Mouse (Mus musculus) heart, embryonic 13.5 days (tissue): ENCODE data around the gene Cldn2. TPM values are rescaled to one million over a fixed set of nuclear protein-coding genes. Genes with fewer than 3 reads are reported as not detected.

Experiments
- ATAC-seq: fragments of 200-750 bp; cut with Nextera tagmentation; 2 replicates; pipeline ENCODE4 v1.8.0; 2017; ENCODE audit warnings: moderate TSS enrichment; ENCODE audit not compliant: insufficient number of reproducible peaks, low FRiP score, low TSS enrichment; ENCODE audit errors: extremely low read depth
- H3K27ac ChIP-seq: fragments of 300-500 bp; sonication (generic); replicated peaks from 2 replicates; pipeline ENCODE4 v1.5.1; 2015; ENCODE audit warnings: moderate library complexity, mild to moderate bottlenecking, inconsistent platforms
- H3K27me3 ChIP-seq: fragments of 300-500 bp; sonication (generic); replicated peaks from 2 replicates; pipeline ENCODE4 v1.6.1; 2015; ENCODE audit warnings: mild to moderate bottlenecking, inconsistent platforms
- H3K36me3 ChIP-seq: fragments of 300-500 bp; sonication (generic); 2 replicates; pipeline ENCODE4 v1.6.1; 2015; ENCODE audit warnings: mild to moderate bottlenecking, inconsistent platforms
- H3K4me1 ChIP-seq: fragments of 300-500 bp; sonication (generic); 2 replicates; pipeline ENCODE4 v1.6.1; 2015; ENCODE audit warnings: inconsistent platforms
- H3K4me2 ChIP-seq: fragments of 300-500 bp; sonication (generic); 2 replicates; pipeline ENCODE4 v1.6.1; 2015; ENCODE audit warnings: inconsistent platforms, mild to moderate bottlenecking, moderate library complexity
- H3K4me3 ChIP-seq: fragments of 300-500 bp; sonication (generic); 2 replicates; pipeline ENCODE4 v1.5.1; 2015; ENCODE audit warnings: moderate library complexity, mild to moderate bottlenecking, inconsistent platforms
- H3K9ac ChIP-seq: fragments of 300-500 bp; sonication (generic); 2 replicates; pipeline ENCODE4 v1.6.1; 2015; ENCODE audit warnings: inconsistent platforms, mild to moderate bottlenecking, moderate library complexity
- H3K9me3 ChIP-seq: fragments of 300-500 bp; sonication (generic); 2 replicates; pipeline ENCODE4 v1.6.1; 2016; ENCODE audit warnings: inconsistent platforms
- WGBS: fragments of 180-500 bp; shearing (Covaris S2); methylation state at CpG from one replicate; pipeline ENCODE4 v1.1.7; 2015; ENCODE audit warnings: mixed read lengths; 5-methylcytosine and 5-hydroxymethylcytosine counted together
- polyA plus RNA-seq: library from polyadenylated mRNA; unstranded; fragments of >200 nt; fragmentation: Nextera tagmentation; extraction: Ambion mirVana; gene quantifications from 2 replicates; pipeline ENCODE4 v1.2.1, GENCODE M21; 2015

Gene Cldn2
- polyA plus RNA-seq, 1 experiment from 2014 or later: 0.25 TPM

GRCm38 (mm10) chrX:139841091-139841490 is 40.5 kb downstream of the Cldn2 start:
- no peaks in the 10 kb centered on the region for H3K27me3 ChIP-seq
- no peaks in the 10 kb centered on the region for H3K9me3 ChIP-seq
- H3K9ac ChIP-seq: no peak overlapping the region
- no peak overlapping the region for H3K4me3 ChIP-seq
- H3K4me1 ChIP-seq: no peaks in the 10 kb centered on the region
- 0 out of 2 replicates have a peak, but pooled peaks cover 2% of the 10 kb centered on the region for H3K36me3 ChIP-seq
- ATAC-seq: no peak
- 74% methylated on average over 6 of the region's 6 CpGs for WGBS
- H3K27ac ChIP-seq: no peak overlapping the region
- no peak overlapping the region for H3K4me2 ChIP-seq

GRCm38 (mm10) chrX:139854795-139855194 is 54.2 kb downstream of the Cldn2 start:
- Histone ChIP-seq H3K9ac (no peak overlapping the region), H3K27ac (no peak overlapping the region), H3K27me3 (no peaks in the 10 kb centered on the region), H3K4me1 (no peaks in the 10 kb centered on the region; the same call in 1 of the 2 replicates), H3K4me2 (no peak overlapping the region), H3K4me3 (no peak overlapping the region), H3K9me3 (no peaks in the 10 kb centered on the region), H3K36me3 (peaks cover 16% of the 10 kb centered on the region)
- no peak for ATAC-seq
- WGBS: 82% methylated on average over 4 of the region's 4 CpGs

- Histone ChIP-seq H3K9ac (no peak overlapping the region), H3K27ac (no peak overlapping the region), H3K4me3 (no peak overlapping the region), H3K4me2 (no peak overlapping the region), H3K36me3 (peaks cover 9% of the 10 kb centered on the region; the same call in 1 of the 2 replicates), H3K9me3 (no peaks in the 10 kb centered on the region), H3K4me1 (no peaks in the 10 kb centered on the region; the same call in none of the 2 replicates), H3K27me3 (no peaks in the 10 kb centered on the region)
- 33% methylated on average over 5 of the region's 5 CpGs for WGBS
- ATAC-seq: no peak
Measured at GRCm38 (mm10) chrX:139859402-139859801, 58.8 kb downstream of the Cldn2 start.

Other genes with a start within 250 kb of the Cldn2 start
- 25.2 and 29.9 TPM in 2 replicates for gene Rnf128, start 237.5 kb upstream of the Cldn2 start, polyA plus RNA-seq
- 3.0 and 3.1 TPM in 2 replicates for gene Tbc1d8b, start 115.8 kb upstream of the Cldn2 start, polyA plus RNA-seq
- gene Gm15013, start 86.3 kb upstream of the Cldn2 start, polyA plus RNA-seq: 0.32 TPM in 1 of 2 replicates, not detected in the other
- gene Ripply1, start 18.5 kb upstream of the Cldn2 start, polyA plus RNA-seq: not detected in 2 replicates
- 10.3 and 13.9 TPM in 2 replicates for gene Morc4, start 70.8 kb downstream of the Cldn2 start, polyA plus RNA-seq
- gene Rbm41, start 197.8 kb downstream of the Cldn2 start, polyA plus RNA-seq: 3.8 and 3.9 TPM in 2 replicates